Mouse (Mus musculus) stomach, postnatal 0 days (tissue): ENCODE measurements around the gene Zfyve26.

Experiments used
- CTCF ChIP-seq: IDR thresholded peaks from 2 replicates; pipeline ENCODE4 v1.5.1; 2016; ENCODE audit warnings: antibody characterized with exemption, low read depth, mild to moderate bottlenecking, moderate library complexity
- EP300 ChIP-seq: optimal IDR thresholded peaks from 2 replicates; pipeline ENCODE3; 2016; ENCODE audit warnings: antibody characterized with exemption

DNA sequence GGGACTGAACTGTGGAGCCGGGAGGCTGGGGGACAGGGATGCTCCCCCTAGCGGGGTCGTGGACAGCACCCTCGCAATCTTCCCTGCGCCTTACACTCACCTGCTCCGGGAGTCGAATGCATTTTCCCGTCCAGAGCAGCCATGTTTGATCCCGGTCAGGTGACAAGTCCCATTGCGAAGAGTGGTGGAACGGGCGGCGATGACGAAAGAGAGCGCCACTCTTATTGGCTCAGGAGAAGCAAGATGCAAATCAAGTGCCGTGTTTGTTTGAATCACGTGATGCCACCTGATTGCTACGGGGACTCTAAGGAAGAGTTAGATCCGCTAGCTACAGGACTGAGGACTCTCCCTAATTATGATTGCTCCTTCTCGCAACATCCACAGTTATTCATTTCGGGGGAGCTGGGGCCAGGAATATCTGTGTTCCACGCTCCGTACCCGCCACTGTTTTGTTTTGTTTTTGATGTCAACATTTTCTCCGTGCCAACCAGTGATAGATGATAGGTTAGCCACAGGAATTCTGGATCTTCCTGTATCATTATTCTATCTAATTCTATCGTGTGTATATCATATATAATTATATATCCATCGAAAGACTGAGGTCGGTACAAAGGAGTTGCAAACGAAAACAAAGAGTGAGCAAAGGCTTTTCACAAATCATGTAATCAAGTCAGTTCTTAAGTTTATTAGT, at the start of gene Zfyve26:
- TF ChIP-seq CTCF (peak; percentile 42; the same call in 1 of the 2 replicates), EP300 (no peak)
